ENCODE assay signal across 16 mouse cellular contexts in genomic region chr15:78840751-78841150, GRCm38 (mm10). TPM values are rescaled to one million over a fixed set of nuclear protein-coding genes. Genes with fewer than 3 reads are reported as not detected.
A peak's percentile ranks its signal among the peaks of the same experiment; 100 is the strongest.
DNase-seq lines count a peak whose midpoint lies in the region; ATAC-seq lines count a peak whose summit lies in the region.
"Had no signal": no experiment of that assay in that cellular context is flagged by ENCODE, and none has a peak within 500 bp of the region (broad histone marks: within the 10 kb centered on the region; RNA-seq: fewer than 3 reads in every experiment).

No protein-coding gene starts in this region.

- H3K9me3 ChIP-seq in heart, embryonic 13.5 days = no peaks in the 10 kb centered on the region
- H3K9me3 ChIP-seq in lung, embryonic 15.5 days = no peaks in the 10 kb centered on the region
- no peaks in the 10 kb centered on the region for H3K9me3 ChIP-seq in intestine, embryonic 14.5 days (ENCODE audit: control insufficient read depth, low read length)
- no peaks in the 10 kb centered on the region for H3K9me3 ChIP-seq in liver, embryonic 16.5 days (replicated peaks; ENCODE audit: control insufficient read depth, low read length)
- H3K9me3 ChIP-seq: forebrain, embryonic 15.5 days had no signal

- no peaks in the 10 kb centered on the region for H3K36me3 ChIP-seq in heart, embryonic 13.5 days
- H3K36me3 ChIP-seq in lung, embryonic 15.5 days = no peaks in the 10 kb centered on the region
- no peaks in the 10 kb centered on the region for H3K36me3 ChIP-seq in intestine, embryonic 14.5 days (ENCODE audit: control insufficient read depth, insufficient read depth, low read length)
- H3K36me3 ChIP-seq in liver, embryonic 16.5 days (ENCODE audit: control insufficient read depth, insufficient read depth) = no peaks in the 10 kb centered on the region
- H3K36me3 ChIP-seq: forebrain, embryonic 15.5 days had no signal

- H3K27me3 ChIP-seq in heart, embryonic 13.5 days (replicated peaks) = peaks cover 21% of the 10 kb centered on the region; the same call in 1 of the 2 replicates
- no peaks in the 10 kb centered on the region for H3K27me3 ChIP-seq in lung, embryonic 15.5 days
- H3K27me3 ChIP-seq in intestine, embryonic 14.5 days (replicated peaks; ENCODE audit: control insufficient read depth, insufficient read depth, low read length) = no peaks in the 10 kb centered on the region
- H3K27me3 ChIP-seq in liver, embryonic 16.5 days (ENCODE audit: control insufficient read depth, insufficient read depth, low read depth, low read length) = peaks cover 49% of the 10 kb centered on the region

- H3K4me1 ChIP-seq in heart, embryonic 13.5 days = peaks cover 65% of the 10 kb centered on the region
- H3K4me1 ChIP-seq in lung, embryonic 15.5 days = peaks cover 71% of the 10 kb centered on the region
- peaks cover 53% of the 10 kb centered on the region for H3K4me1 ChIP-seq in intestine, embryonic 14.5 days (replicated peaks; ENCODE audit: control insufficient read depth, insufficient read depth, low read length)
- peaks cover 18% of the 10 kb centered on the region for H3K4me1 ChIP-seq in liver, embryonic 16.5 days (ENCODE audit: control insufficient read depth, low read depth, low read length)

- no peak for DNase-seq in heart, postnatal 36 days
- no peak for DNase-seq in lung, postnatal 4 days
- DNase-seq in intestine, embryonic 14.5 days (ENCODE audit: low spot score) = no peak
- no peak for DNase-seq in thymus, postnatal 10 days (ENCODE audit: low spot score in 2 of 2)
- no peak for DNase-seq in layer of hippocampus, adult 8-10 months (ENCODE audit: low spot score in 2 of 2)
- DNase-seq: embryo, embryonic 11 days had no signal

- ATAC-seq in heart, embryonic 13.5 days (ENCODE audit: extremely low read depth, insufficient number of reproducible peaks, low FRiP score, low TSS enrichment) = no peak
- no peak for ATAC-seq in lung, embryonic 15.5 days (ENCODE audit: borderline replicate concordance, extremely low read depth, low FRiP score, low TSS enrichment)
- no peak for ATAC-seq in intestine, embryonic 14.5 days (replicated peaks; ENCODE audit: low FRiP score, low TSS enrichment, low read depth)
- no peak for ATAC-seq in liver, embryonic 16.5 days (ENCODE audit: low read depth)
- ATAC-seq: CD4-positive, CD25-positive, alpha-beta regulatory T cell, adult 4 months; forebrain, embryonic 15.5 days had no signal

- no peak overlapping the region for H3K4me3 ChIP-seq in heart, embryonic 13.5 days
- no peak overlapping the region for H3K4me3 ChIP-seq in lung, embryonic 15.5 days
- no peak overlapping the region for H3K4me3 ChIP-seq in intestine, embryonic 14.5 days (ENCODE audit: low read depth, low read length)
- H3K4me3 ChIP-seq in liver, embryonic 16.5 days (ENCODE audit: low read depth, low read length) = no peak overlapping the region
- H3K4me3 ChIP-seq: forebrain, embryonic 15.5 days; megakaryocyte, embryonic 14.5 days had no signal

- intact Hi-C loops in heart, postnatal 36 days (cut with DNase I) = no loop called here

- H3K9ac ChIP-seq in heart, embryonic 13.5 days = 0 out of 2 replicates have a peak overlapping the region, but pooled peaks have one; percentile 40
- H3K9ac ChIP-seq in lung, embryonic 15.5 days = no peak overlapping the region
- H3K9ac ChIP-seq in intestine, embryonic 14.5 days (ENCODE audit: low read length) = no peak overlapping the region
- H3K9ac ChIP-seq in liver, embryonic 16.5 days (ENCODE audit: low read depth, low read length) = no peak overlapping the region
- H3K9ac ChIP-seq: forebrain, embryonic 15.5 days had no signal

- H3K27ac ChIP-seq in heart, embryonic 13.5 days (replicated peaks) = peak overlapping the region; percentile 40
- H3K27ac ChIP-seq in lung, embryonic 15.5 days = peak overlapping the region; percentile 98
- H3K27ac ChIP-seq in intestine, embryonic 14.5 days (ENCODE audit: low read depth) = peak overlapping the region; percentile 74; the same call in 1 of the 2 replicates
- H3K27ac ChIP-seq in liver, embryonic 16.5 days (ENCODE audit: low read length) = peak overlapping the region; percentile 55; the same call in 1 of the 2 replicates
- H3K27ac ChIP-seq: forebrain, embryonic 15.5 days had no signal

- H3K4me2 ChIP-seq in heart, embryonic 13.5 days = no peak overlapping the region
- H3K4me2 ChIP-seq in lung, embryonic 15.5 days = no peak overlapping the region
- H3K4me2 ChIP-seq in intestine, embryonic 14.5 days (ENCODE audit: low read length) = no peak overlapping the region
- H3K4me2 ChIP-seq in liver, embryonic 16.5 days (ENCODE audit: low read depth, low read length) = no peak overlapping the region
- H3K4me2 ChIP-seq: forebrain, embryonic 15.5 days had no signal

- WGBS in heart, embryonic 13.5 days = 59% methylated on average over 11 of the region's 11 CpGs
- WGBS in lung, embryonic 15.5 days = 60% methylated on average over 11 of the region's 11 CpGs
- WGBS in intestine, embryonic 14.5 days = 64% methylated on average over 11 of the region's 11 CpGs
- 58% methylated on average over 11 of the region's 11 CpGs for whole genome bisulfite sequencing in liver, embryonic 16.5 days (ENCODE audit: insufficient replicate concordance)

RNA-seq across cellular contexts. Expression of gene Cdc42ep1, which starts 1.7 kb away (rescaled TPM):
- 34.2 and 36.1 TPM in 2 replicates for polyA plus RNA-seq in heart, embryonic 13.5 days (2015; fragmentation: Nextera tagmentation; extraction: Ambion mirVana)
- total RNA-seq in heart, postnatal 36 days (2021) = 10 to 100 TPM; 37.6 to 47.6 TPM
- polyA plus RNA-seq in lung, embryonic 15.5 days (2015; fragmentation: Nextera tagmentation; extraction: Ambion mirVana) = 105 and 109 TPM in 2 replicates
- polyA plus RNA-seq in intestine, embryonic 14.5 days (2014; fragmentation: Nextera tagmentation; extraction: Ambion mirVana) = 44.9 and 45.7 TPM in 2 replicates
- 12.1 and 13.1 TPM in 2 replicates for polyA plus RNA-seq in liver, embryonic 16.5 days (2015; fragmentation: Nextera tagmentation; extraction: Ambion mirVana)
- total RNA-seq in layer of hippocampus, adult 8-10 months (2022) = 10 to 100 TPM; 14.5 to 18.7 (median 16.2) TPM
- polyA plus RNA-seq: CD4-positive, CD25-positive, alpha-beta regulatory T cell, adult 4 months had no signal

RNA-seq across cellular contexts. Expression of gene Lgals2, which starts 14.6 kb away (rescaled TPM):
- 0.82 TPM in 1 of 2 replicates, not detected in the other for polyA plus RNA-seq in heart, embryonic 13.5 days (2015; fragmentation: Nextera tagmentation; extraction: Ambion mirVana)
- under 1 TPM in 1 of 2 experiments, not detected in 1; 0.56 TPM for total RNA-seq in heart, postnatal 36 days (2021)
- polyA plus RNA-seq in lung, embryonic 15.5 days (2015; fragmentation: Nextera tagmentation; extraction: Ambion mirVana) = 0.69 and 0.72 TPM in 2 replicates
- polyA plus RNA-seq in intestine, embryonic 14.5 days (2014; fragmentation: Nextera tagmentation; extraction: Ambion mirVana) = 776 and 848 TPM in 2 replicates
- polyA plus RNA-seq in liver, embryonic 16.5 days (2015; fragmentation: Nextera tagmentation; extraction: Ambion mirVana) = 9.1 and 15.8 TPM in 2 replicates
- total RNA-seq in layer of hippocampus, adult 8-10 months (2022) = not detected
- total RNA-seq: left cerebral cortex, adult 8-10 months had no signal
- polyA plus RNA-seq: CD4-positive, CD25-positive, alpha-beta regulatory T cell, adult 4 months; forebrain, embryonic 15.5 days; neural tube, embryonic 14.5 days had no signal

RNA-seq across cellular contexts. Expression of gene Gga1, which starts 36.2 kb away (rescaled TPM):
- polyA plus RNA-seq in heart, embryonic 13.5 days (2015; fragmentation: Nextera tagmentation; extraction: Ambion mirVana) = 44.3 and 46.2 TPM in 2 replicates
- 10 to 100 TPM; 40.3 to 43.2 TPM for total RNA-seq in heart, postnatal 36 days (2021)
- polyA plus RNA-seq in lung, embryonic 15.5 days (2015; fragmentation: Nextera tagmentation; extraction: Ambion mirVana) = 54.0 and 56.2 TPM in 2 replicates
- 38.1 and 44.4 TPM in 2 replicates for polyA plus RNA-seq in intestine, embryonic 14.5 days (2014; fragmentation: Nextera tagmentation; extraction: Ambion mirVana)
- polyA plus RNA-seq in liver, embryonic 16.5 days (2015; fragmentation: Nextera tagmentation; extraction: Ambion mirVana) = 18.6 and 19.6 TPM in 2 replicates
- total RNA-seq in layer of hippocampus, adult 8-10 months (2022) = 10 to 100 TPM; 59.2 to 63.9 (median 62.6) TPM

RNA-seq across cellular contexts. Expression of gene Card10, which starts 37.9 kb away (rescaled TPM):
- 5.1 and 5.3 TPM in 2 replicates for polyA plus RNA-seq in heart, embryonic 13.5 days (2015; fragmentation: Nextera tagmentation; extraction: Ambion mirVana)
- 10 to 100 TPM; 15.4 to 19.0 TPM for total RNA-seq in heart, postnatal 36 days (2021)
- polyA plus RNA-seq in lung, embryonic 15.5 days (2015; fragmentation: Nextera tagmentation; extraction: Ambion mirVana) = 7.1 and 7.6 TPM in 2 replicates
- 7.3 and 8.6 TPM in 2 replicates for polyA plus RNA-seq in intestine, embryonic 14.5 days (2014; fragmentation: Nextera tagmentation; extraction: Ambion mirVana)
- polyA plus RNA-seq in liver, embryonic 16.5 days (2015; fragmentation: Nextera tagmentation; extraction: Ambion mirVana) = 1.8 and 2.1 TPM in 2 replicates
- total RNA-seq in layer of hippocampus, adult 8-10 months (2022) = 1 to 10 TPM; 6.6 to 8.2 (median 6.9) TPM
- polyA plus RNA-seq: CD4-positive, CD25-positive, alpha-beta regulatory T cell, adult 4 months had no signal

RNA-seq across cellular contexts. Expression of gene Gm49510, which starts 58.7 kb away (rescaled TPM):
- polyA plus RNA-seq in heart, embryonic 13.5 days (2015; fragmentation: Nextera tagmentation; extraction: Ambion mirVana) = 0.20 and 0.31 TPM in 2 replicates
- not detected for total RNA-seq in heart, postnatal 36 days (2021)
- 0.18 and 0.60 TPM in 2 replicates for polyA plus RNA-seq in lung, embryonic 15.5 days (2015; fragmentation: Nextera tagmentation; extraction: Ambion mirVana)
- 0.62 and 0.86 TPM in 2 replicates for polyA plus RNA-seq in intestine, embryonic 14.5 days (2014; fragmentation: Nextera tagmentation; extraction: Ambion mirVana)
- polyA plus RNA-seq in liver, embryonic 16.5 days (2015; fragmentation: Nextera tagmentation; extraction: Ambion mirVana) = 0.18 and 0.22 TPM in 2 replicates
- total RNA-seq in layer of hippocampus, adult 8-10 months (2022) = 1 to 10 TPM in 1 of 4 experiments, under 1 TPM in 2, not detected in 1; 0.34 to 1.2 (median 0.38) TPM
- total RNA-seq: adrenal gland, adult 18-20 months had no signal
- polyA plus RNA-seq: CD4-positive, CD25-positive, alpha-beta regulatory T cell, adult 4 months; forebrain, embryonic 15.5 days; gonadal fat pad, adult 2 months had no signal

Comparison
In these comparisons a context has a peak if more than half of its experiments do, and no peak if none do; other contexts are left out.
1. H3K27ac ChIP-seq: peak in every context shown above with its lines; median percentile 98 in lung, embryonic 15.5 days; 74 in intestine, embryonic 14.5 days; 55 in liver, embryonic 16.5 days; 40 in heart, embryonic 13.5 days.
2. RNA of gene Lgals2, which starts 14.6 kb away (polyA plus RNA-seq): 776 to 848 TPM in intestine, embryonic 14.5 days; 9.1 to 15.8 TPM in liver, embryonic 16.5 days, 0.69 to 0.72 TPM in lung, embryonic 15.5 days and 0.82 TPM in heart, embryonic 13.5 days; every median in the first group is over 10 times any median in the second.